Mouse (Mus musculus) right cerebral cortex, postnatal 36 days (tissue): ENCODE measurements around the gene AI593442.

ENCODE experiments used
- DNase-seq, 2 experiments: peaks; one replicate each; pipeline ENCODE4 v3.0.0; 2022; ENCODE audit warnings: low spot score in 2 of 2, mixed read lengths in 1 of 2

The AI593442 gene

DNA sequence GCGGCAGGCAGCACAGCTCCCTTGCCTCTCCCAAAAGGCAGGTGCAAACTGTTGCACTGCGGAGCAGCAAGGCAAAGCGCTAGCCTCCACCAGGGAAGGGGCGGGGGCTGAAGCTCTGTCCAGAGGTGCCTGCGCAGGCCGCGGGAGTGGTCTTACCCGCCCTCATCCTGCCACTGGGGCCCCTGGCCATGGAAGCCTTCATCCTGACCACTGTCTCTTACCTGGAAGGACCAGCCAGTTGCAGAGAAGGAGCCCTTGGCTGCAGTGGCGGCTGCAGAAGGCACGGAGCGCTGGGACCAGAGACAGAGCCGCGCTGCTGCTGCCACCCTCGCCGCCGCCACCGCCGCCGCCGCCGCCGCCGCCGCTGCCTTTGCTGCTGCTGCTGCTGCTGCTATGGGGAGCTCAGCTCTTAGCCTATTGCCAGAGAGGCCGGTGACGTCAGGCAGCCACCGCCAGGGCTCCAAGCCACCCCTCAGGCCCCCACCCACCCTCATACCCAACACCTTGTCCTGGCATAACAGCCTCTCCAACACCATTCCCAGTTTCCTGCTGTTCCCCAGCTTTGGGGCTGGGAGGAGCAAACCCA lies at the start of gene AI593442:
Gene AI593442, minus strand, starts transcription at position 419 of the 586 bp plus-strand sequence.
- DNase-seq, result peak; percentile 68 to 79

DNA sequence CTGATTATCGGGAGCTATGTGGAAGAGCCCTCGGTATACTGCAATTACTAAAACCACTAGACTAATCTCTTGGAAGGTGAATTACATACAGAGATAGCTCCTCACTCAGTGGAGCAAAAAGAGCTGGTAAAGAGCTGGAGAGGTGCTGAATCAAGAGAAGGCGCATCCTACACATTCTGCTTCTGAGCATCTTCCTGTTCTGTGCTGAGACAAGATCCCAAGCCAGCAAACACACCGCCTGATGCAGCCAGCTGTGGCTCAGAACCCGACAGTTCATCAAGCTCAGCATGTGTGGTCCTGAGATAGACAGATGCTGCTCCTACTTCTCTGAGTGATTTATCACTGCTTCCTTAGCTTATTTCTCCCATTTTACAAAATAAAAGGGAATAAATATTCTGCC lies 49.2 kb upstream of the AI593442 start:
- peak in 1 of 2 experiments; percentile 16 for DNase-seq

DNA sequence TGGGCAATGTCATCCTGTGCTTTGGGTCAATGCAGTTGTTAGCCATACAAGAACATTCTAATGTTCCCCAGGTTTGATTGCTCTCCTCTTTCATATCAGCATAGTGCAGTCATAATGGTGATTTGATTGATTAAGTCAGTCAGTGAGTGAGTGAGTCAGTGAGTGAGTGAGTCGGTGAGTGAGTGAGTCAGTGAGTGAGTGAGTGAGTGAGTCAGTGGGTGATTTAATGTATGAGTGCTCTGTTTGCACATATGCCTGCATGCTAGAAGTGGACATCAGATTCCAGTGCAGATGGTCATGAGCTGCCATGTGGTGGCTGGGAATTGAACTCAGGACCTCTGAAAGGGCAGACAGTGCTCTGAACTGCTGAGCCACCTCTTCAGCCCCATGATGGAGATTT lies 43.0 kb upstream of the AI593442 start:
- DNase-seq, result no peak

DNA sequence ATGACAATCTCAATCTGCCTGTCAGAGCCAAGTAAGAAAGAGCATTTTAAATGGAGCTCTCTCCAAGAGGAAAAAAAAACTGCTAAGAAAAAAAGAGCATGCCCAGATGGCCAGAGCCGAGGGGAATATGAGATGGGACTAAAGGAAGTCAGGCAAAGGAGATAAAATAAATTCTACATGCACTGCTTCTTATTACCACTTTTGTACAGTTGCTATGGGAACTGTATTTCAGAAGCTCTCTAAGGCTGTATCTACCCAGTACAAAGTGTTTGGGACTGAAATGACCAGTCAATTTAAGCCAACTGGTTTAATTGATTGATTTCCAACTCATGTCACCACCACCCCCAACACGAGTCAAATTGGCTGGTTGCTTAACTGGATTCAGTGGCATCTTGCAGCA lies 40.0 kb upstream of the AI593442 start:
- no peak for DNase-seq

DNA sequence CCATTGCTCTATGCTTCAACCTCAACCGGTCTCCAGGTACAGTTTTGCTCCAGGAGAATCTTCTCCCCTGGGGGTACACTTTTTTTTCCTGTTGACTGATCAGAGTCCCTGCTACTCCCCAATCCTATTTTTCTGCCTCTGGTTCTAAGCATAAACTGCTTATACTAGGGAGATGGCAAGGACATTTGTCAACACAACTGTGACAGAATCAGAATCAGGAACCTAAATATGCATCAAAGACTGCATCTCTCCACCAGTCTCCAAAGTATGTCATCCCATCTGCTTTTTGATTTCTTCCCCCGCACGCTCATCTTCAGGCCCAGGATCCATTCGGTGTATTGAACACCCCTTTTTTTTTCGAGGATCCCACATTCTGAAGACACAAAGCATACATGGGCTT lies 456 bp upstream of the AI593442 start:
- peak in 1 of 2 experiments; percentile 6 for DNase-seq

DNA sequence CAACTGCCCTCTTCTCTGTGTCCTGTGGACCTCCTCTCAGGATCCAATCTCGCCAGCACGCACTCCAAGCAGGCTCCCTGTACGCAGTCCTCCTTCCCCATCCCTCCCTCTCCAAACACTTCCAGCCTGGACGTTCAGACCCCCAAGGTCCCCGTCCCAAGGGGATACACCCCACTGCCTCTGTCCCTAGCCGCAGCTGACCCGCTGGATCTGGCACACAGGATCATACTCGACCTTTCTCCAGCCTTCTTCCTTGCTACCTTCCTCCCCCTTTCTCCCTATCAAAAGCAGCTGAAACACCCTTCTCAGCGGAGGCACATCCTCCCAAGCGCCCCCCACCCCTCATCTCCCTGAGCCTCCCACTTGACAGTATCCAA lies 753 bp downstream of the AI593442 start:
- no peak for DNase-seq

DNA sequence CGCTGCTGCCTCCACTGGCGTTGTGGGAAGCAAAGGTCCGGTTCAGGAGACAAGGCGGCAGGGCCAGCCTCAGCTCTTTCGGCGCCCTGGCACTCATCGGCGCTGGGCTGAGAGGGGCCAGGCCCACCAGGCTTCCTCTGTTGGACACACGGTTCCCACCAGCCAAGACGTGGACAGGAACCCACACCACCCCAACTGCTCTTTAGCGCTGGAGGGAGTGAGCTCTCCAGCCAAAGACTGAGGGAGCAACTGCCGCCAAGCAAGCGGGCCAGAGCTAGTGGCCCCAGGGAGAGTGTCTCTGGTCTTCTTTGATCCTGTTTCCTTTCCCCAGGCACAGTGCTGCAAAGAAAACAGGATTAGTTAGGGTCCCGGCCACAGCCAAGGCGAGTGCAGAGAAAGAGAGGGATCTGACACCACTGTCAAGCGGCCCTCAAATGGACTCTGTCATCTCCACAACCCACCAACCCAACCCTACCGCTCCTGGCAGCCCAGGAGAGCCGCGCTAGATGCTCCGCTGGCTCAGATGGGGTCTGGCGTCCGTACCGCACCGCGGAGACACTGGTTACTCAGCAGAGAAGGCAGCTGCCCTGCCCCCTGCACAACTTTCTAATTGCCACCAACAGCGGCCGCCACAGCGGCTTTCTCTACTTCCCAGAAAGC lies 1.3 kb downstream of the AI593442 start:
- DNase-seq, result peak; percentile 29 to 39

DNA sequence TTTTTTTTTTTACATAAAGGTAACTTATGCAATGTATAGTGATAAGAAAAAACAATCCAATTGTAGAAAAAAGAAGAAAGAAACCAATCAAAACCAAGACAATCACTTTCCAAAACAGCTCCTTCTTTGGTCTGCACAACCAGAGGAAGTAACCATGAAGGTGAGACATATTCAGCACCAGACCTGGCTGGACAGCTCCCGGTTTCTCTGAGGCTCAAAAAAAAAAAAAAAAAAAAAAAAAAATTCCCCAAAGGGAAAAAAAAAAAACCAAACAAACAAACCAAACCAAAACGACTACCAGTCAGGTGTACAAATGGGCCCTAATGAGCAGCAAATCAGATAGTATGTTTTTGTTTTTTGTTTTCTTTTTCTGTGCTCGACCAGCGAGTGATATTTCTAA lies 3.0 kb downstream of the AI593442 start:
- no peak for DNase-seq

DNA sequence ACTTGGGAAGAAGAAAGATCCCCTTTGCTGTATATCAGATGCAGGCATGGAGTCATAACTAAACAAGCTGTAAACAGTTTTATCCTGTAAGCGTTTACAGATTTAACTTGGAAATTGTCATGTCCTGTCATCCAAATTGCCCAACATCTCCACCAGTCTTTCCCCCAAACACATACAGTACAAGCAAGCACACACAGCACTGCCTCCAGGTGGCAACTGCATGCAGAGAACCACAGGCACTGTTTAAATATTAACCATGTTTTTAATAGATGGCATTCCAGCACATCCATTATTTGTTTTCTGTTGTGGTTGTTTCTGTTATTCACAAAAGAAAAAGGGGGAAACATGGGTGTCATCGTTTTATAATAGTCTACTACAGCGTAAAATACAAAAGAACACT lies 3.6 kb downstream of the AI593442 start:
- DNase-seq, result no peak

DNA sequence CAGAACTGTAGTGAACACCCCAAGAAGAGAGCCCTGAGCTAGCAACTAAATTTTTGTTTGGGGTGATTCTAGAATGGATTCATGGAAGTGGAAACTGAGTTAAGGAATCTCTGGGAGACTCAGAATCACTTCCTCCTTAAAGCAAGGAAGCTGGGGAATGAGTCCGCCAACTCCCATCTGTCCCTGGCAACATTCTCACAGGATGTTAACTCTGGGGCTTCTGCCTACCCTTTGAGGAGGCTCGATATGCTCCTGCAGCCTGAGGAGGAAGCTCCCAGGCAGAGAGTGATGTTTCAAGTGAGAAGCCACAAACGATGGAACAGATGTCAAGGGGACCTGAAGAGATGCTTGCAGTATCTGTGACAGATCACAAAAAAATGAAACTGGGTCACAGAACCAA lies 18.2 kb downstream of the AI593442 start:
- peak; percentile 19 to 44 for DNase-seq

DNA sequence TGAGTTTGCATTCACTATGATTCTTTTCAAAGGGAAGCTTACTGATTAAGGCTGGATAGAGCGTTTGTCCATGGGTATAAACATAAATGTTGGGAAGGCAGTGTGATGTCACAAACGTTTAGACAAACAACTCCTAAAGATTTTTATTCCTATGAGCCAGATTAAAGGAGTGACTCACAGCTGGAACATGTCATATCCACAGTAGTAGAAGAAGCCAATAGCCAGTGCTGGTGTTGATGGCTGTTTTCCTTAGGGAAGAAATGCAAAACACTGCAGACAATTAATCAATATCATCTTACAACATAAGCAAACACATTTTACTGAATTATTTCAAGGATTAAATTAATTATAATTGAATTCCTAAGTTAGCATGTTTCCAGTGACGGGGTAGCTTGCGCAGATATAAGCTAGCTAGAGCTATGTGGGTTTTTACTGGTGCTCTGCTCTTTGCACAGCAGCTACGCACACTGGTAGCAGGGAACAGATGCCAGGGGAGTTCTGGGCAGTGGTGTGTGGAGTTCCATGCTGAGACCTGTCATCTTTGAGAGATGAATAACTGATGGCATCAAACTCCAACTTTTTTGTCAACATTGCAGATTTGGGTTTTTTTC lies 29.1 kb downstream of the AI593442 start:
- no peak for DNase-seq

DNA sequence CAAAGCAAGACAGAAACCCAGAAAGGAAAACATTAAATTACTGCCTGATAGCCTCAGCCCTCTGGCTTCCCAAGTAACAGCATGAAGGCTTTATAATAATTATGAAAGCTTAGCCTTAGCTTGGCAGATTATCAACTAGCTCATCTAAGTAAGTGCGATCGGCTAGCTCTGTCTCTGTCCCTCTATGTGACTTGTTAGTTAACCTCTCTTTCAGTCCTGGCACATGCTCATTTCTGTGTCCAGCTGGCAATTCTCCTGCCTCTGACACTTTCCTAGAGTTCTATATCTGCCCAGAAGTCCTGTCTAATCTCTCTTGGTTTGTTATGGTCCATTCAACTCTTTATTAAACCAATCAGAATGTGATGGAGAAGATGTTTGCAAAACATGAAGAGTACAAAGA lies 34.3 kb downstream of the AI593442 start:
- no peak for DNase-seq

DNA sequence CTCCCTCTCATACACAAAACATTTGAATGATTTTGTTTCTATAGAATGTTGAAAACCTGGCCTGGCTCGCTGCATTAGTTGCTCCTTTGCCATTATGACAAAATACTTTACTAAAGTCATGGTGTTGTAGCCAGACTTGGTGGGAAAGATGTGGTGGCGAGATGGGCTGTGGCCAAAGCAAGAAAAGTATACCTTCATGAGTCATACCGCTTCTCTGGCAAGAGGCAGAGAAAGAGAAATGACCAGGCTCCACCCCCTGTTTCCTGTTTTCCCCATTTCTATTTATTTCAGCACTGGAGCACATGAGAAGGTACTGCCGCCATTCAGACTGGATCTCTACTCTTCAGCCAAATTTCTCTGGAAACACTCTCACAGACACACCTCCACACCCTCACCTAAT lies 35.0 kb downstream of the AI593442 start:
- DNase-seq, result no peak

DNA sequence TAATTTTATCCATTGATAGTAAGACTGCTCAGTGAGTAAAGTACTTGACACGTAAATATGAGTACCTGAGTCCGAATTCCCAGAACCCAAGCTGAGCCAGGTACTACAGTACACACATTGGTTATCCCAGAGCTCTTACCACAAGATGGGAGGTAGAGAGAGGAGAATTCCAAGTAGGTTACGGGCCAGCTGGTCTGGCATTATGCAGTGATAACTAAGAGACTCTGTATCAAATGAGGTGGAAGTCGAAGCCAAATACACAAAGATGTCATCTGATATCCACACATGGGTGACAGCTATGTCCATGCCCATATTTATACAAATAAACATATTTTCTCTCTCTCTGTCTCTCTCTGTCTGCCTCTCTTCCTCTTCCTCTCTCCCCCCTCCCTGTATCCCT lies 35.4 kb downstream of the AI593442 start:
- no peak for DNase-seq

DNA sequence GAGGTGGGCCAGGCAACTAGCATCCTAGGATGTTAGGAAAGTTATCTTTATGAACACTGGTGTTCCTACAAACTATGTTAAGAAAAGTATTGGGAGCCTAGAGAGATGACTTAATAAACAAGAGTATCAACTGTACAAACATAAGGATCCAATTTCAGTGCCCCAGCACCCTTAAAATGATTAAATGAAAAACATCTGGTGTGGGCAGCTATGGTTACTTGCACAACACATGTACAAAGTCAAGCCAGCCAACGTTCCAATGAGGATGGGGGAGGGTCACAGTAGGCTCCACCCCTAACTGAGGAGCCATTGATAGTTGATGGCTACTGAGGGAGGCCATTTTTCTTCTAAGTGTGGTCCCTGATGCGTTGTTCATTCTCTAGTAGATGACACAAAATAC lies 43.6 kb downstream of the AI593442 start:
- DNase-seq, result no peak

DNA sequence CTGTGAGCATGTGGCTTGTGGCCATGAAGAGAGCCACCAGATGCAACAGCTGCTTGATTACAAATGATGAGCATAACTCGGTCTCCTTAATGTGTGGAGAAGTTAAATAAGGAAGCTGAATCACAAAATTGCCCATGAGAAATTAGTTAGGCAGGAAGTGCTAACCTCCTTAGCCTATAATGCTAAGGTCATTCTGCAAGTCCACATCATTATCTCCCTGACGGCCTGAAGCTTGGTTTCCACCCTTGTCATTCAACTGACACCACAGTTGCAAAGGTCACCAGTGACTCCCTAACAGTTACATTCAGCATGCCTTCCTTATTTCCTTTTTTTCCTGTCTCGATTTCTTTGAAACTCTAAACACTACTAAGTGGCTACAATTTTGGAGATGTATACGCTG lies 55.7 kb downstream of the AI593442 start:
- DNase-seq, result no peak
